Mouse (Mus musculus): ENCODE results near the gene Ppp1r12a. TPM values are rescaled to one million over a fixed set of nuclear protein-coding genes. Genes with fewer than 3 reads are reported as not detected.

Gene Ppp1r12a
- polyA plus RNA-seq, 1 experiment: 18.1 TPM

DNA sequence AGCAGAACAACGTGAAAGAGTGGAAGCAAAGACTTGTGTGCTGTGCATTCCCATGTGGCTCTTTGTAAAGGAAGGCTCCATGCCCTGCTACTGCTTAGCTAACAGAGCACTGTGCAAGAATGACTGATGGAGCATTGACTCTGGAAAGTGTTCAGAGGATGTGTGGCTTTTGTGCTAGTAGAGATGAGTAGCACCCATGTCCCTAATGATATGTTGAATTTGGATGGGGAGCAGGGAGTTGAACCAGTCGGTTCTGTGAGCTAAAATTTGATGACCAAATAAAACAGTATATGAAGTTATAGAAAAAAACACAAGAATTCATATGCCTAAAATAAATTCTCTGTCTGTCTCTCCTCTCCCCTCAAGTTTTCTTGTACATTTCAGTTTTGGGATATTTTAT, 13.9 kb downstream of the Ppp1r12a start:
- H3K4me1 ChIP-seq (ENCODE audit: control insufficient read depth, insufficient read depth, low read length): peaks cover 9% of the 10 kb centered on the region
- TF ChIP-seq POLR2A (IDR thresholded peaks at IDR 0.05; ENCODE audit: low read depth, low read length): no peak
- TF ChIP-seq CTCF (conservative IDR thresholded peaks at IDR 0.05; ENCODE audit: insufficient read depth, insufficient read length, low read depth, low read length): no peak
- H3K4me3 ChIP-seq (ENCODE audit: insufficient read depth, low read depth, low read length): no peak overlapping the region
- H3K27ac ChIP-seq (ENCODE audit: insufficient read depth, low read depth, low read length): no peak overlapping the region
- no peaks in the 10 kb centered on the region for H3K27me3 ChIP-seq (replicated peaks; ENCODE audit: control insufficient read depth, insufficient read depth, low read length)
- no peaks in the 10 kb centered on the region for H3K36me3 ChIP-seq (ENCODE audit: control insufficient read depth, insufficient read depth, low read length)
- WGBS: 64% methylated on average over 2 of the region's 2 CpGs
- no peak for DNase-seq

DNA sequence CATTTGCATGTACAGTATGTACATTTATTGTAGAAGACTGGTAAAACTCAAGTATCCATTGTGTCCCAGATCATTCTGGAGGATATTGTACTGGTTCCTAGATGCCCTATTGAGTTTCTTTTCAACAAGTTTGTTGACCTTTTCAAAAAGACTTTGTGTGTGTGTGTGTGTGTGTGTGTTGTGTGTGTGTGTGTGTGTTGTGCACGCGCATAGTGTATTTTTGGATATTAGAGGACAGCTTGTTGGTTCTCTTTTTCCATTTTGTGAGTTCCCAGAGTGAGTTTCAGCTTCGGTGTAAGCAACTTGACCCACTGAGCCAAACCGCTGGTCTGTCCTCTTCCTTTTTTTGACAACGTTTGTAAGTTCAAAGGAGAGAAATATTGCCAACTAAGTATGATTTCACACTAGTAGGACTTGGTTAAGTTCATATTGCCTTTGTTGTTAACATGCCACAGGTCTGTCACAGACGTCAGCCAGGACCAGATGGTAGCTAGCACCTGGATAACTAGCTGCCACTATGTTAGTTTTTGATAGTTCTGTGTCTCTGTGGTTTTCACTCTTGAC, 16.4 kb downstream of the Ppp1r12a start:
- Histone ChIP-seq H3K4me3 (ENCODE audit: insufficient read depth, low read depth, low read length) (no peak overlapping the region), H3K27me3 (replicated peaks; ENCODE audit: control insufficient read depth, insufficient read depth, low read length) (no peaks in the 10 kb centered on the region), H3K4me1 (ENCODE audit: control insufficient read depth, insufficient read depth, low read length) (peaks cover 6% of the 10 kb centered on the region), H3K36me3 (ENCODE audit: control insufficient read depth, insufficient read depth, low read length) (no peaks in the 10 kb centered on the region), H3K27ac (ENCODE audit: insufficient read depth, low read depth, low read length) (no peak overlapping the region)
- WGBS: 70% methylated on average over 6 of the region's 6 CpGs
- TF ChIP-seq CTCF (conservative IDR thresholded peaks at IDR 0.05; ENCODE audit: insufficient read depth, insufficient read length, low read depth, low read length) (no peak), POLR2A (IDR thresholded peaks at IDR 0.05; ENCODE audit: low read depth, low read length) (no peak)
- no peak for DNase-seq

DNA sequence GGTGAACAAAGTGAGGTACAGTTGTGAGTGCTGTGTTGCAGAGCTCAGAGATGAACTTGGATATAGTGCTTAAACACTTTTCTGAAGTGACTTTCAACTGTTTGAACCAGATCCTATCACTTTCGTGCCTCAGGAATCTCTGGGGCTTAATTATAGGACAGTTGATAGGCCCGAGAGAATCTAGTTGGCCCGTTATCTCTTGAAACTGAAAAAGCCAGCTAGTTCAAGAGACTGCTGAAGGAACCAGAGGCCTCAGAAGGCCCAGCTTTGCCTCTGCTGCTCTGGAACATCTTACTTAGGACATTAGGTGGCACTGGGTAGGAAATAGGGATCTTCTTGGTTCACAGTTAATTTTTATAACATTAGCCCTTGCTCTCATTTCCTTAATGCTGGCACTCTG, 17.4 kb downstream of the Ppp1r12a start:
- H3K27ac ChIP-seq (ENCODE audit: insufficient read depth, low read depth, low read length): no peak overlapping the region
- no peak for TF ChIP-seq POLR2A (IDR thresholded peaks at IDR 0.05; ENCODE audit: low read depth, low read length)
- no peak for TF ChIP-seq CTCF (conservative IDR thresholded peaks at IDR 0.05; ENCODE audit: insufficient read depth, insufficient read length, low read depth, low read length)
- WGBS: 48% methylated on average over 3 of the region's 3 CpGs
- no peak overlapping the region for H3K4me3 ChIP-seq (ENCODE audit: insufficient read depth, low read depth, low read length)
- DNase-seq: no peak
- no peaks in the 10 kb centered on the region for H3K27me3 ChIP-seq (replicated peaks; ENCODE audit: control insufficient read depth, insufficient read depth, low read length)
- peaks cover 10% of the 10 kb centered on the region for H3K4me1 ChIP-seq (ENCODE audit: control insufficient read depth, insufficient read depth, low read length)
- H3K36me3 ChIP-seq (ENCODE audit: control insufficient read depth, insufficient read depth, low read length): no peaks in the 10 kb centered on the region

DNA sequence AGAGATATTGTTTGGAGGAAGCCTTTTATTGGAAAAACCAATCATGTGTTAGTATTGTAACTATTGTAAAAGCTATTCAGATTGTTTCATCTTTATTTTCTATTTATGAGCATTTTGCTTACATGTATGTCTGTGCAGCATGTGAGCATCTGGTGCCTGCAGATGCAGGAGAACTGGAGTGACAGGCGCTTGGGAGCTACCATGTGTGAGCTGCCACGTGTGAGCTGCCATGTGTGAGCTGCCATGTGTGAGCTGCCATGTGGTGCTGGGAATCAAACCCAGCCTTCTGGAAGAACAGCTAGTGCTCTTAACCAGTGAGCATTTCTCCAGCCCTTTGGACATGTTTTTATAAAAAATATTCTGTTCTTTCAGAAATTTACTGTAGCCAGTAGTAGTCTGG, 18.3 kb downstream of the Ppp1r12a start:
- TF ChIP-seq CTCF (conservative IDR thresholded peaks at IDR 0.05; ENCODE audit: insufficient read depth, insufficient read length, low read depth, low read length) (no peak), POLR2A (IDR thresholded peaks at IDR 0.05; ENCODE audit: low read depth, low read length) (no peak)
- no peak overlapping the region for H3K27ac ChIP-seq (ENCODE audit: insufficient read depth, low read depth, low read length)
- H3K4me3 ChIP-seq (ENCODE audit: insufficient read depth, low read depth, low read length): no peak overlapping the region
- H3K4me1 ChIP-seq (ENCODE audit: control insufficient read depth, insufficient read depth, low read length): peaks cover 12% of the 10 kb centered on the region
- no peaks in the 10 kb centered on the region for H3K27me3 ChIP-seq (replicated peaks; ENCODE audit: control insufficient read depth, insufficient read depth, low read length)
- no peaks in the 10 kb centered on the region for H3K36me3 ChIP-seq (ENCODE audit: control insufficient read depth, insufficient read depth, low read length)
- WGBS: 77% methylated on average over 2 of the region's 2 CpGs
- DNase-seq: no peak

DNA sequence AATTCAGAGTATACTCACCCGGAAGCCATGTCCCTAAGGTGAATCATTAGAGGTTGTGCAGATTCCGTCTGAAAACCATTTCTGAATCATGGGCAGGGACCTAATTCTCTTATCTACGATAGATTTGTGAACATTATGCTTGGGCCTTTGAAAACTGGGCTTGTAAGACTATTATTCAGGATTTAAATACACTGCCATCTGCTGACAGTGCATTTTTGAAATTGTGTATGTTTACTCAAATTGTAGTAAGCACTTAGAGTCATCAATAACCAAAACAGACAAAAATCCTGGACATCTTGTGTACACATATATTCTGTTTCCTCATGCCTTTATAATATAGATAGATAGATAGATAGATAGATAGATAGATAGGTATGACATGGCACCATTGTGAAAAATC, 19.9 kb downstream of the Ppp1r12a start:
- 88% methylated on average over 3 of the region's 3 CpGs for WGBS
- H3K27me3 ChIP-seq (replicated peaks; ENCODE audit: control insufficient read depth, insufficient read depth, low read length): no peaks in the 10 kb centered on the region
- H3K4me1 ChIP-seq (ENCODE audit: control insufficient read depth, insufficient read depth, low read length): peaks cover 18% of the 10 kb centered on the region; the same call in 1 of the 2 replicates
- TF ChIP-seq POLR2A (IDR thresholded peaks at IDR 0.05; ENCODE audit: low read depth, low read length) (no peak), CTCF (conservative IDR thresholded peaks at IDR 0.05; ENCODE audit: insufficient read depth, insufficient read length, low read depth, low read length) (no peak)
- H3K36me3 ChIP-seq (ENCODE audit: control insufficient read depth, insufficient read depth, low read length): no peaks in the 10 kb centered on the region
- no peak overlapping the region for H3K27ac ChIP-seq (ENCODE audit: insufficient read depth, low read depth, low read length)
- no peak for DNase-seq
- H3K4me3 ChIP-seq (ENCODE audit: insufficient read depth, low read depth, low read length): no peak overlapping the region

DNA sequence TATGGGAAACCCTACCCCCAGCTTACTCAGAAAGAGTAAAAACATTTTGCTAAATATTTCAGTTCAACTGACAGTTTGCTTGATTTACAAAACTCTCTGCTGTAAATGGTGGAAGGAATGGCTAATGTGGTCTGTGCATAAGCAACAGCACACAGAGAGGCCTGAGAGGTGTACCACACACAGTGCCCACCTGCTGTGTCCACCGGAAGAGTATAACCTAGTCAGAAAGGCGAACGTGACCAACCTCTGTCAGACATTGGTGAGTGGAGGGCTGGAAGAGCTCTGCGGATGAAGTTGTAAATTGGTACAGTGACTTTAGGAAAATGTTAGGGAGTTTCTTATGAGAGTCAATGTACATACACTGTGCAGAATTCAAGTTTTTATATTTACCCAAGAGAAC, 20.4 kb downstream of the Ppp1r12a start:
- Histone ChIP-seq H3K27me3 (replicated peaks; ENCODE audit: control insufficient read depth, insufficient read depth, low read length) (no peaks in the 10 kb centered on the region), H3K27ac (ENCODE audit: insufficient read depth, low read depth, low read length) (no peak overlapping the region), H3K4me1 (ENCODE audit: control insufficient read depth, insufficient read depth, low read length) (peaks cover 18% of the 10 kb centered on the region; the same call in 1 of the 2 replicates), H3K36me3 (ENCODE audit: control insufficient read depth, insufficient read depth, low read length) (no peaks in the 10 kb centered on the region), H3K4me3 (ENCODE audit: insufficient read depth, low read depth, low read length) (no peak overlapping the region)
- DNase-seq: no peak
- TF ChIP-seq POLR2A (IDR thresholded peaks at IDR 0.05; ENCODE audit: low read depth, low read length) (no peak), CTCF (conservative IDR thresholded peaks at IDR 0.05; ENCODE audit: insufficient read depth, insufficient read length, low read depth, low read length) (no peak)
- 84% methylated on average over 4 of the region's 4 CpGs for WGBS

DNA sequence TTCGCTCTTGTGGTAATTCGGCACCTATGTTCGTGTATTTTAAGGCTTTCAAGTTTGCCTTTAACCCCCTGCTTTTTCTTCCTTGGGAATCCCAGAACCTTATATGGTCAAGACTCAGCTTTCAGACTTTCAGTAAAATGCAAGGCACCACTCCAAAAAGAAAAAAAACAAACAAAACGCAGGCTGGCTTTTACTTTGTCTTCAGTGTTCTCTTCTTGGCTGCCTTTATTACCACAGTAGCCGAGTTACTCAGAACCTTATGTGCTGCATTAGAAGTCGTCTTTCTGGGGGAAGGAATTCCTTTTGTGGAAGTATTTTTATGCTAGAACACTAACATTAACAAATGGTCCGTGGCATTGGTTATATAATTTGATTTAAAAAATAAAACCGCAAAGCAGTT, 22.8 kb downstream of the Ppp1r12a start:
- no peaks in the 10 kb centered on the region for H3K36me3 ChIP-seq (ENCODE audit: control insufficient read depth, insufficient read depth, low read length)
- no peaks in the 10 kb centered on the region for H3K27me3 ChIP-seq (replicated peaks; ENCODE audit: control insufficient read depth, insufficient read depth, low read length)
- H3K27ac ChIP-seq (ENCODE audit: insufficient read depth, low read depth, low read length): no peak overlapping the region
- WGBS: 47% methylated on average over 8 of the region's 8 CpGs
- H3K4me1 ChIP-seq (ENCODE audit: control insufficient read depth, insufficient read depth, low read length): peaks cover 19% of the 10 kb centered on the region; the same call in 1 of the 2 replicates
- H3K4me3 ChIP-seq (ENCODE audit: insufficient read depth, low read depth, low read length): no peak overlapping the region
- DNase-seq: no peak
- no peak for TF ChIP-seq POLR2A (IDR thresholded peaks at IDR 0.05; ENCODE audit: low read depth, low read length)
- no peak for TF ChIP-seq CTCF (conservative IDR thresholded peaks at IDR 0.05; ENCODE audit: insufficient read depth, insufficient read length, low read depth, low read length)

Measured in kidney, adult 2 months (tissue).